Mouse (Mus musculus) CH12.LX (cell line): ENCODE results near the gene Lrrc42.

ENCODE experiments used
- CTCF ChIP-seq, 2 experiments: IDR thresholded peaks in 1 of 2; conservative IDR thresholded peaks in 1 of 2; 2 replicates each; pipeline ENCODE4 v1.5.1; 2011 to 2012; ENCODE audit warnings: low read depth in 2 of 2, low read length in 2 of 2, improper control_type of control experiment in 1 of 2, inconsistent platforms in 1 of 2, mild to moderate bottlenecking in 1 of 2, moderate library complexity in 1 of 2
- ELF1 ChIP-seq: IDR thresholded peaks from 2 replicates; pipeline ENCODE4 v1.6.1; 2014; ENCODE audit warnings: low read depth, mild to moderate bottlenecking, inconsistent platforms, low read length, improper control_type of control experiment
- EP300 ChIP-seq: IDR thresholded peaks from 2 replicates; pipeline ENCODE4 v1.6.1; 2011; ENCODE audit warnings: low read length, improper control_type of control experiment
- HCFC1 ChIP-seq: IDR thresholded peaks from 2 replicates; pipeline ENCODE4 v1.6.1; 2012; ENCODE audit warnings: low read depth, mild to moderate bottlenecking, inconsistent platforms, low read length, improper control_type of control experiment
- IRF4 ChIP-seq: IDR thresholded peaks from 2 replicates; pipeline ENCODE4 v1.6.1; 2014; ENCODE audit warnings: low read depth, mild to moderate bottlenecking, inconsistent platforms, low read length, improper control_type of control experiment
- KAT2A ChIP-seq: IDR thresholded peaks from 2 replicates; pipeline ENCODE4 v1.6.1; 2012; ENCODE audit warnings: low read length, improper control_type of control experiment, inconsistent platforms; ENCODE audit not compliant: insufficient replicate concordance
- MYC ChIP-seq: IDR thresholded peaks from 2 replicates; pipeline ENCODE4 v1.6.1; 2011; ENCODE audit warnings: low read depth, mild to moderate bottlenecking, improper control_type of control experiment, low read length
- SIN3A ChIP-seq: IDR thresholded peaks from 2 replicates; pipeline ENCODE4 v1.6.1; 2012; ENCODE audit warnings: low read length, improper control_type of control experiment, inconsistent platforms
- UBTF ChIP-seq: IDR thresholded peaks from 2 replicates; pipeline ENCODE4 v1.6.1; 2012; ENCODE audit warnings: low read depth, mild to moderate bottlenecking, inconsistent platforms, low read length, improper control_type of control experiment, moderate library complexity

DNA sequence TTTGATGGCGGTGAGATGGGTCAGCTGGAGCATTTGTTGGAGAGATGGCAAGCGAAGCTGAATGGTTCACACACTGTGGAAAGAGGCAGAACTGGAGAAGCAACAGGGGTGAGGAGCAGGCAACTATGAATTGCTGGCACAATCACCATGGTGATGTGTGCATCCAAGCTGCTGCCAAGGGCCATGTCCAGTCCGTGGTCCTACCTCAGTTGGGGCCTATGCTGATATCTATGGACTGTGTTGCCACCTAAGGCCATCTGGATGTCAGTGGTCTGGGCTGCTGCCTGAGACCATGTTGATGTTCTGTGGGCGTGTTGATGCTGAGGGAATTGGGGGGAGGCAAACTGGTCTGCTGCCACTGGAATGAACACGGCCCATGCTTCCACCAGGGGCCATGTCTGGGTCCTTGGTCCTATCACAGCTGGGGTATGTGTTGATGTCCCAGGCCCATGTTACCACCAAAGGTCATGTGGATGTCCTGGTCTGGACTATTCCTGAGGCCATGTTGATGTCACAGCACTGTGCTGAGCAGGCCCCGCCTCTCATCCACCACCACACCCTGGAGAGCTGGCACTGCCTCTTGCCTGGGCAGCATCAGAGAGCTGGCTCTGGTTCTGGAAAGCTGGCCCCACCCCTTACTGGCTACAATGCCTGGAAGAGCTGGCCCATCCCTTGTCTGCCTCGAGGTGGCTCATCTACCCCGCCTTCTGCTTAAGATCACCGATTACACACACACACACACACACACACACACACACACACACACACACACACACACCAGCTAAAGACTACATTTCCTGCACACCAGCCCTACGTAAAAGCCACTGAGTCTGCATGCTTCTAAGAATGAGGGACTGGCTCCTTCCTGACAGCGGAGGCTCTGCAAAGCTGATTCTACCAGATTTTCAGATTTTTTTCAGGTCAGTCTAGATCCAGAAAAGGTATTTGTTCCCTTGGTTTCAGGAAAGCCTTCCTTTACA, 29.8 kb downstream of the Lrrc42 start:
- TF ChIP-seq CTCF (conservative IDR thresholded peaks at IDR 0.05 in 1 of 2, IDR thresholded peaks at IDR 0.05 in 1 of 2; ENCODE audit: low read depth in 2 of 2, low read length in 2 of 2) (no peak), KAT2A (no peak), ELF1 (no peak), EP300 (no peak), HCFC1 (no peak), MYC (no peak), IRF4 (no peak), SIN3A (no peak), UBTF (no peak)
